Mouse (Mus musculus) hematopoietic multipotent progenitor cell, adult 10-12 weeks (in vitro differentiated cells): ENCODE data around the gene Gm28035. TPM values are rescaled to one million over a fixed set of nuclear protein-coding genes. Genes with fewer than 3 reads are reported as not detected.

ENCODE experiments used
- polyA plus RNA-seq: library from polyadenylated mRNA; stranded (reverse); fragments of >175 nt; gene quantifications from 2 replicates; pipeline ENCODE4 v1.2.3, GENCODE M21; 2012; ENCODE audit warnings: low replicate concordance

Gm28035 gene
- 6.1 and 10.3 TPM in 2 replicates for polyA plus RNA-seq

GRCm38 (mm10) chr2:30240267-30240666 lies at the start of gene Gm28035:
Gene Gm28035, plus strand, starts transcription at chr2:30240567.

GRCm38 (mm10) chr2:30205629-30206357 lies 34.6 kb upstream of the Gm28035 start, which contains the start of gene Kyat1:
Gene Kyat1, minus strand, starts transcription at chr2:30205847.

GRCm38 (mm10) chr2:30237199-30237880 lies 3.0 kb upstream of the Gm28035 start, which contains the start of gene Lrrc8a:
Gene Lrrc8a, plus strand, starts transcription at chr2:30237715.

GRCm38 (mm10) chr2:30265767-30266253 lies 25.4 kb downstream of the Gm28035 start, which contains the start of gene Phyhd1:
Gene Phyhd1, plus strand, starts transcription at chr2:30266203.

GRCm38 (mm10) chr2:30280743-30281142 lies 40.4 kb downstream of the Gm28035 start, which contains the start of gene Gm28038:
Gene Gm28038, plus strand, starts transcription at chr2:30281043.

GRCm38 (mm10) chr2:30286192-30287026 lies 46.0 kb downstream of the Gm28035 start, which contains the start of the genes Dolk and Nup188:
Gene Dolk, minus strand, starts transcription at chr2:30286334.
Gene Nup188, plus strand, starts transcription at chr2:30286397.

Other genes with a start within 250 kb of the Gm28035 start
- gene Wdr34, start 191.7 kb upstream of the Gm28035 start, polyA plus RNA-seq: 3.6 and 5.1 TPM in 2 replicates
- 202 and 208 TPM in 2 replicates for gene Set, start 183.2 kb upstream of the Gm28035 start, polyA plus RNA-seq
- 4.4 and 6.9 TPM in 2 replicates for gene Pkn3, start 162.9 kb upstream of the Gm28035 start, polyA plus RNA-seq
- gene Zdhhc12, start 146.9 kb upstream of the Gm28035 start, polyA plus RNA-seq: 32.1 and 47.9 TPM in 2 replicates
- 29.0 and 54.9 TPM in 2 replicates for gene Zer1, start 116.0 kb upstream of the Gm28035 start, polyA plus RNA-seq
- 26.5 and 29.8 TPM in 2 replicates for gene Tbc1d13, start 106.8 kb upstream of the Gm28035 start, polyA plus RNA-seq
- gene Endog, start 69.1 kb upstream of the Gm28035 start, polyA plus RNA-seq: 15.4 and 27.4 TPM in 2 replicates
- gene Spout1, start 62.1 kb upstream of the Gm28035 start, polyA plus RNA-seq: 17.6 and 20.1 TPM in 2 replicates
- 2.4 and 10.4 TPM in 2 replicates for gene Kyat1, start 34.7 kb upstream of the Gm28035 start, polyA plus RNA-seq
- 6.5 and 13.1 TPM in 2 replicates for gene Lrrc8a, start 2.9 kb upstream of the Gm28035 start, polyA plus RNA-seq
- 7.0 and 13.3 TPM in 2 replicates for gene Phyhd1, start 25.6 kb downstream of the Gm28035 start, polyA plus RNA-seq
- not detected in 2 replicates for gene Gm28038, start 40.5 kb downstream of the Gm28035 start, polyA plus RNA-seq
- 5.6 and 6.9 TPM in 2 replicates for gene Dolk, start 45.8 kb downstream of the Gm28035 start, polyA plus RNA-seq
- gene Nup188, start 45.8 kb downstream of the Gm28035 start, polyA plus RNA-seq: 42.0 and 50.7 TPM in 2 replicates
- gene Sh3glb2, start 118.8 kb downstream of the Gm28035 start, polyA plus RNA-seq: 52.4 and 84.3 TPM in 2 replicates
- gene Miga2, start 123.7 kb downstream of the Gm28035 start, polyA plus RNA-seq: 9.1 and 10.1 TPM in 2 replicates
- gene Dolpp1, start 151.7 kb downstream of the Gm28035 start, polyA plus RNA-seq: 20.7 and 37.4 TPM in 2 replicates
- 40.2 and 81.9 TPM in 2 replicates for gene Crat, start 175.2 kb downstream of the Gm28035 start, polyA plus RNA-seq
- 364 and 511 TPM in 2 replicates for gene Ptpa, start 175.5 kb downstream of the Gm28035 start, polyA plus RNA-seq
- gene Ier5l, start 233.7 kb downstream of the Gm28035 start, polyA plus RNA-seq: 3.1 and 10.1 TPM in 2 replicates